Mouse (Mus musculus) megakaryocyte, adult 5-6 weeks (primary cell): ENCODE data around the gene Ccna1. TPM values are rescaled to one million over a fixed set of nuclear protein-coding genes. Genes with fewer than 3 reads are reported as not detected.
A peak's percentile ranks its signal among the peaks of the same experiment; 100 is the strongest.

Experiments used
- ATAC-seq: 2 replicates; pipeline ENCODE4 v1.8.0; 2016; ENCODE audit warnings: mild to moderate bottlenecking, inconsistent platforms; ENCODE audit not compliant: poor library complexity, severe bottlenecking
- total RNA-seq, 2 experiments: library from RNA; stranded (forward) in 1 of 2; stranded (reverse) in 1 of 2; fragments of 153-499, 151-499 nt in 1 of 2; fragments of 221-1000, 200-1000 nt in 1 of 2; gene quantifications; 2 replicates each; pipeline versions ENCODE4 v1.2.3 to v1.2.4; 2015 to 2017

Gene Ccna1
- total RNA-seq (2015) (not detected in 2 replicates), total RNA-seq (2017) (not detected in 2 replicates)

GRCm38 (mm10) chr3:55055038-55055746 is at the start of gene Ccna1:
Gene Ccna1, minus strand, starts transcription at chr3:55055501.
- ATAC-seq, result no peak

- ATAC-seq, result no peak
These were observed 45.8 kb upstream of the Ccna1 start for GRCm38 (mm10) chr3:55101092-55101491.

GRCm38 (mm10) chr3:55098990-55099389 is 43.7 kb upstream of the Ccna1 start:
- ATAC-seq, result no peak

GRCm38 (mm10) chr3:55098014-55098413 is 42.7 kb upstream of the Ccna1 start:
- ATAC-seq, result no peak

- ATAC-seq, result no peak
These were observed 41.9 kb upstream of the Ccna1 start for GRCm38 (mm10) chr3:55097186-55097585.

- no peak for ATAC-seq
These were observed 41.3 kb upstream of the Ccna1 start for GRCm38 (mm10) chr3:55096655-55097005.

- no peak for ATAC-seq
These were observed 40.8 kb upstream of the Ccna1 start for GRCm38 (mm10) chr3:55095968-55096654.

GRCm38 (mm10) chr3:55093161-55093560 is 37.9 kb upstream of the Ccna1 start:
- ATAC-seq, result no peak

GRCm38 (mm10) chr3:55089291-55089690 is 34.0 kb upstream of the Ccna1 start:
- no peak for ATAC-seq

- ATAC-seq, result no peak
These were observed 33.5 kb upstream of the Ccna1 start for GRCm38 (mm10) chr3:55088843-55089242.

- ATAC-seq, result no peak
These were observed 33.1 kb upstream of the Ccna1 start for GRCm38 (mm10) chr3:55088359-55088758.

GRCm38 (mm10) chr3:55087360-55087759 is 32.1 kb upstream of the Ccna1 start:
- ATAC-seq, result no peak

GRCm38 (mm10) chr3:55086948-55087347 is 31.6 kb upstream of the Ccna1 start:
- no peak for ATAC-seq

GRCm38 (mm10) chr3:55085716-55086115 is 30.4 kb upstream of the Ccna1 start:
- no peak for ATAC-seq

GRCm38 (mm10) chr3:55084781-55085180 is 29.5 kb upstream of the Ccna1 start:
- ATAC-seq, result no peak

GRCm38 (mm10) chr3:55080055-55080454 is 24.8 kb upstream of the Ccna1 start:
- peak; percentile 77 for ATAC-seq

- ATAC-seq, result no peak
These were observed 24.3 kb upstream of the Ccna1 start for GRCm38 (mm10) chr3:55079619-55080018.

GRCm38 (mm10) chr3:55078233-55078632 is 22.9 kb upstream of the Ccna1 start:
- no peak for ATAC-seq

GRCm38 (mm10) chr3:55075294-55075648 is 20.0 kb upstream of the Ccna1 start:
- no peak for ATAC-seq

- ATAC-seq, result no peak
These were observed 19.4 kb upstream of the Ccna1 start for GRCm38 (mm10) chr3:55074576-55075293.

GRCm38 (mm10) chr3:55067791-55068434 is 12.6 kb upstream of the Ccna1 start:
- no peak for ATAC-seq
